Mouse (Mus musculus) lung, postnatal 0 days (tissue): ENCODE data around the gene Hmx3. TPM values are rescaled to one million over a fixed set of nuclear protein-coding genes. Genes with fewer than 3 reads are reported as not detected.

Experiments
- ATAC-seq: fragments of 200-750 bp; cut with Nextera tagmentation; 2 replicates; pipeline ENCODE4 v1.8.0; 2017; ENCODE audit warnings: moderate library complexity
- DNase-seq: peaks from one replicate; pipeline ENCODE4 v3.0.0-alpha.2; 2016; ENCODE audit warnings: low spot score
- H3K27ac ChIP-seq: fragments of 300-500 bp; sonication (generic); 2 replicates; pipeline ENCODE4 v1.5.1; 2014; ENCODE audit warnings: antibody characterized with exemption, mild to moderate bottlenecking, low read length, mixed read lengths
- H3K27me3 ChIP-seq: fragments of 300-500 bp; sonication (generic); replicated peaks from 2 replicates; pipeline ENCODE4 v1.6.1; 2014; ENCODE audit warnings: low read length, mixed read lengths; ENCODE audit not compliant: insufficient read depth
- H3K36me3 ChIP-seq: fragments of 300-500 bp; sonication (generic); 2 replicates; pipeline ENCODE4 v1.6.1; 2014; ENCODE audit warnings: low read length, mixed read lengths; ENCODE audit not compliant: insufficient read depth
- H3K4me1 ChIP-seq: fragments of 300-500 bp; sonication (generic); 2 replicates; pipeline ENCODE4 v1.6.1; 2014; ENCODE audit warnings: antibody characterized with exemption, low read depth, low read length, mixed read lengths; ENCODE audit not compliant: insufficient read depth
- H3K4me2 ChIP-seq: fragments of 300-500 bp; sonication (generic); replicated peaks from 2 replicates; pipeline ENCODE4 v1.6.1; 2014; ENCODE audit warnings: low read depth, mild to moderate bottlenecking, low read length, moderate library complexity, mixed read lengths
- H3K4me3 ChIP-seq: fragments of 300-500 bp; sonication (generic); 2 replicates; pipeline ENCODE4 v1.5.1; 2014; ENCODE audit warnings: low read depth, low read length
- H3K9ac ChIP-seq: fragments of 300-500 bp; sonication (generic); replicated peaks from 2 replicates; pipeline ENCODE4 v1.6.1; 2014; ENCODE audit warnings: low read depth, mild to moderate bottlenecking
- H3K9me3 ChIP-seq: fragments of 300-500 bp; sonication (generic); 2 replicates; pipeline ENCODE4 v1.6.1; 2016; ENCODE audit warnings: low read length, mixed read lengths
- CTCF ChIP-seq: IDR thresholded peaks from 2 replicates; pipeline ENCODE4 v1.5.1; 2016; ENCODE audit warnings: antibody characterized with exemption, mild to moderate bottlenecking
- EP300 ChIP-seq: IDR thresholded peaks from 2 replicates; pipeline ENCODE4 v1.6.1; 2016; ENCODE audit warnings: antibody characterized with exemption, mild to moderate bottlenecking, control low read depth
- WGBS: fragments of 180-500 bp; shearing (Covaris S2); extraction: QIAGEN DNeasy Blood & Tissue Kit; methylation state at CpG from one replicate; pipeline ENCODE4 v1.1.7; 2014; 5-methylcytosine and 5-hydroxymethylcytosine counted together
- polyA plus RNA-seq: library from polyadenylated mRNA; unstranded; fragments of >200 nt; fragmentation: Nextera tagmentation; extraction: Ambion mirVana; gene quantifications from 2 replicates; pipeline ENCODE4 v1.2.1, GENCODE M21; 2015

The Hmx3 gene
- polyA plus RNA-seq: not detected in 2 replicates

DNA sequence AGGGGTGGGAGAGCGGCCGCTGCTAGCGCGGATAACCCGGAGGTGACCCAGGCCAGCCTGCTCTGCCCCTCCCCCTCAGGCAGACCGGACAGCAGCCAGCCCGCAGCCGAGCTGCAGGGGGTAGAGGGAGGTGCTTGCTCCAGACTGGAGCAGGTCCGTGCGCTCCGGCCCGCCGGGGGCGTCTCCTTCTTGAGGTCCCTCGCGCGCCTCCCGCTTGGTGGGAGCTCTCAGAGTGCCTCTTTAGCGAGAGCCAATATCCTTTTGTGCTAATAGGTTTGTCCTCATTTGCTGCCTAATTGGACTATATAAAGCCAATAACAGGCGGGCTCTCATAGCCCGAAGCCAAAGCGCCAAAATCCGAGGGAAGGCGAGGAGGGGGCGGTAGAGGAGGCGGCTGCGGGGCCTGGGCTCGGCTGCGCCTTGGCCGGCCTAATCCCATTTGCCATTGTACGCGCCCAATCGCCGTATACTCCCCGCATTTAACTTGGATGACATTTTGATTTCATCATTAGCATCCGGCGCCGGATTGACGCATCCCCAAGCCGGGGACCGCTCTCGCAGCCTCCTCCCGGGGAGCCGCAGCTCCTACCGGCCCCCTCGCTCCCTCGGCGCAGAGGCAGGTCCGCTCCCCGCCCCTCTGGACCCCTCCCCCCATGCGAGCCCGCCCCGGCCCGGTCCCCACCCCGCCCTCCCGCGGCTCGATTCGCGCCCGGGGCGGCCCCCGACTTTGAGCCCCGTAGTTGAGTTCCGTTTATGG lies at the start of gene Hmx3:
Hmx3 (plus strand) TSS at position 753 of the 757 bp plus-strand sequence.
- ATAC-seq (no peak), DNase-seq (peak; percentile 8)
- H3K9me3 ChIP-seq: no peaks in the 10 kb centered on the region
- no peaks in the 10 kb centered on the region for H3K36me3 ChIP-seq
- no peak within 1 kb of the TSS for H3K27ac ChIP-seq
- TF ChIP-seq EP300 (no peak), CTCF (no peak)
- H3K4me1 ChIP-seq: peaks cover 16% of the 10 kb centered on the region; the same call in 1 of the 2 replicates
- H3K9ac ChIP-seq: no peak within 1 kb of the TSS
- WGBS: 2% methylated on average over 61 of the region's 65 CpGs
- peak within 1 kb of the TSS; percentile 35 for H3K4me3 ChIP-seq
- H3K27me3 ChIP-seq: peaks cover 71% of the 10 kb centered on the region
- H3K4me2 ChIP-seq: peak within 1 kb of the TSS; percentile 57

DNA sequence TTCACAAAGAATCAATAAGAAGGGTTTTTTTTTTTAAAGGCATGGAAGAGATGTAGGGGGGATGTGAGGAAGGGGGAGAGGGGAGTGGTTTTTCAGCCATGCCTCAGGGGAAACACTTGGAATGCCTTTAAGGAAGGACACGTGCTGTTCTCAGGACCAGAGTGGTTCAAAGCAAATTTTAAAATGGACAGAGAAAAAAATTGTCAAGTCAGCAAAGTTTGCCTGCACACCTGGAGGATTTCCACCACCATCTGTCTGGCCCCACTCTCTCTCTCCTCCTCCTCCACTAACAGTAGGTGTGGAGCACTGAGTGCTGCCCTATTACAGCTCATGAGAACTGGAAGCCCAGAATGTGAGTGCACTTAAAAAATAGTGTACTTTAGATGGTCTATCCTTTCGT lies 38.9 kb upstream of the Hmx3 start:
- Histone ChIP-seq H3K4me1 (no peaks in the 10 kb centered on the region), H3K9me3 (no peaks in the 10 kb centered on the region), H3K27ac (no peak overlapping the region), H3K4me2 (no peak overlapping the region), H3K36me3 (no peaks in the 10 kb centered on the region), H3K4me3 (no peak overlapping the region), H3K27me3 (no peaks in the 10 kb centered on the region), H3K9ac (no peak overlapping the region)
- WGBS: 56% methylated on average over 2 of the region's 2 CpGs
- no peak for ATAC-seq
- no peak for DNase-seq
- TF ChIP-seq EP300 (no peak), CTCF (no peak)

DNA sequence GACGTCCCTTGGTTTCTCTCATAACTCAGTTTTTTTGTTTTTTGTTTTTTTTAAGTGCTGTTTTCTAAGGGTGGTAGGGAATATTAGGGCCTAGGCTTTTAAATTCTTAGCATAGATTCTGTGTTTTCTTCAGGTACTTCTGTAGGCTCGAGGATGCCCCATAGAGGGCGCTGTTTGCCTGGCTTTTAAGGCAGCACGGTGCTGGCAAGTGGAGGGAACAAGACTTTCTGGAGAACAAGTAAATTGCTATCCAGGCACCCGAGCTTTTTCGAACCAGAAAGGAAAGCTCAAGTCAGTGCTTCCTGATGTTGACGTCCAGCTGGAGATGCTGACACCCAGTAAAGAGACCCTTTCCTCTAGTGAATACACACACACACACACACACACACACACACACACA lies 2.7 kb upstream of the Hmx3 start:
- Histone ChIP-seq H3K9me3 (no peaks in the 10 kb centered on the region), H3K27ac (no peak overlapping the region), H3K36me3 (no peaks in the 10 kb centered on the region), H3K4me3 (no peak overlapping the region), H3K27me3 (peaks cover 51% of the 10 kb centered on the region), H3K9ac (no peak overlapping the region), H3K4me1 (peaks cover 16% of the 10 kb centered on the region; the same call in 1 of the 2 replicates), H3K4me2 (no peak overlapping the region)
- DNase-seq (peak; percentile 91), ATAC-seq (peak; percentile 74)
- WGBS: 2% methylated on average over 7 of the region's 7 CpGs
- TF ChIP-seq CTCF (peak; percentile 87), EP300 (no peak)

DNA sequence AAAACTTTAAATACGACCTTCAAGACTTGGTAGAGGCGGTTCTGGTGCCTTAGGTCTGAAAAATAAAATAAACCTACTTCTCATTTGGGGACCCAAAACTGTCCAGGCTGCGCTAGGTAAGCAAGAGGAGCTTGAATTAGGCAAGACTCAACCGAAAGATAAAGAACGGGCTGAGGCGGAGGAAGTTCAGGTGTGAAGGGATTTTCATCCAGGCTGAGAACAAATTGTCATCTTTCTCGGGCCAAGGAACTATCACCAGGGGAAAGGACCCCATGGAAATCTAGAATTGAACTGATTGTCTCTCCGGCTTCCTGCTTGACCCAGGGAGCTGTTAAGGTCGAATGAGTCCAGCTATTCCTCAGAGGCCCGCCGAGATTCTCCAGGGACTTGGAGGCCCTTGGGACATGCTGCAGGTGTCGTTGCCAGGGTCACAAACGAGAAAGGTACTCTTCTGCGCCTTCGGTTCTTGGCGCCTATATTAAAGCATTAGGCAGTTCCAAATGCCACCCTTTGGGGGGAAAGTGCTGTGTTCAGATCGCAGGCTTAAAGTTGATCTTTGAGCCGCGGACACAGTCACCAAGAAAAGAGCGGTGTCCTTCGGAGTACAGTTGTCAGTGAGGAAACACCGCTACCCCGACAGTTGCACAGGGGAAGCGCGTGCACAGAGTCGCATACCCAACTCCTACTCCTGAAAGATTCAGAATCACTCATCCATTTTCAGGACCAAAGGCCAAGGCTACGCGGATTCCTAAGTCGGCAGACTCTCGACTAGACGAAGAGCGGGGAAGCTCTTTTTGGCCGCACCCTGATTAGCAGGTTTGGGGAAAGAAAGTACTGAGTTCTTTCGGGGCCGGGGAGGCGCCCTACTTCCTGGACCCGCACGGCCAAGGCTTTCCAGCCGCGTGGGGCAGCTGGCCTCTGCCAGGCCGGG lies 1.2 kb upstream of the Hmx3 start:
- DNase-seq (no peak), ATAC-seq (no peak)
- Histone ChIP-seq H3K9me3 (no peaks in the 10 kb centered on the region), H3K27ac (no peak overlapping the region), H3K36me3 (no peaks in the 10 kb centered on the region), H3K4me1 (peaks cover 16% of the 10 kb centered on the region; the same call in 1 of the 2 replicates), H3K9ac (no peak overlapping the region), H3K4me2 (peak overlapping the region; percentile 57), H3K27me3 (peaks cover 65% of the 10 kb centered on the region), H3K4me3 (peak overlapping the region; percentile 35)
- 2% methylated on average over 41 of the region's 41 CpGs for WGBS
- TF ChIP-seq EP300 (no peak), CTCF (no peak)

DNA sequence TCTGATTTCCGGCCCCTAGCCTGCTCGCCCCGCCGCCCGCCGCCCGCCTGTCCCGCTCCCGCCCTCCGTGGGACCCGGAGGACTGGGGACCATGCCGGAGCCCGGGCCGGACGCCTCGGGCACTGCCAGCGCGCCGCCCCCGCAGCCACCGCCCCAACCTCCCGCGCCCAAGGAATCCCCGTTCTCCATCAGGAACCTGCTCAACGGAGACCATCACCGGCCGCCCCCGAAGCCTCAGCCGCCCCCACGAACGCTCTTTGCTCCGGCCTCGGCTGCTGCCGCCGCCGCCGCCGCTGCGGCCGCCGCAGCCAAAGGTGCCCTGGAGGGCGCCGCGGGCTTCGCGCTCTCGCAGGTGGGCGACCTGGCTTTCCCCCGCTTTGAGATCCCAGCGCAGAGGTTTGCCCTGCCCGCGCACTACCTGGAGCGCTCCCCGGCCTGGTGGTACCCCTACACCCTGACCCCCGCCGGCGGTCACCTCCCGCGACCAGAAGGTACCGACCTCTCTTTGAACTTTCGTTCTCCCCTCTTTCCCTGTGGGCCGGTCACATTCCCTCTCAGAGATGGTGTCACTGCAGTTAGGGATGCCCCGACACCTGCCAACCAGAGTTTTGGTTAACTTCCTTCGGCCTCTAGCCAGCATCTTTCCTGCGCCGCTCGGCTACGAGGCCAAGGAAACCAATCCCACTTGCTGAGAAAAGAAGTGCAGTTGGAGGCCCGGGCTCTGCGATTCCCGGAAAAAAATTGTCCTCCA lies 380 bp downstream of the Hmx3 start:
- H3K36me3 ChIP-seq: no peaks in the 10 kb centered on the region
- peak overlapping the region; percentile 57 for H3K4me2 ChIP-seq
- WGBS: 2% methylated on average over 50 of the region's 71 CpGs
- TF ChIP-seq CTCF (no peak), EP300 (no peak)
- H3K9ac ChIP-seq: no peak overlapping the region
- H3K4me3 ChIP-seq: peak overlapping the region; percentile 35
- H3K4me1 ChIP-seq: peaks cover 16% of the 10 kb centered on the region; the same call in 1 of the 2 replicates
- H3K27ac ChIP-seq: no peak overlapping the region
- no peak for DNase-seq
- H3K9me3 ChIP-seq: no peaks in the 10 kb centered on the region
- ATAC-seq: no peak
- peaks cover 77% of the 10 kb centered on the region for H3K27me3 ChIP-seq
